ENCODE assay signal across 8 mouse cellular contexts in the genomic region with DNA sequence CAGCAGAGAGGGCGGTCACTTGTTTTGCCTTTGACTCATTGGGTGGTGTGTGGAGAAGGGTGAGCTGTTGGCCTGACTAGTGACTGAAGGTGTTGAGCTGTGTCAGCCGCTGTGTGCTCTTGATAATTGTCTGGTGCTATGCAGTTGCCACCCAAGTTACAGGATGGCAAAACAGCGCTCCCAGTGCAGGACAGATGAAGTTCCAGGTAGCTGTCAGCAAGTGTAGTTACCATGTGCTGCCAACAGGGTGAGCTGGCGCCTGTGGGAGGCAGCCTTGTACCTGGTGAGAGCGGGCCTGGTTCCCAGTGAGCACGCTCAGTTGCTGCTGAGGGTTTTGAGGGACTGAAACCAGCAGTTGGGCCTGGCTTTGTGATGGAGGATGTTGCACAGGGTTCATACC. TPM values are rescaled to one million over a fixed set of nuclear protein-coding genes. Genes with fewer than 3 reads are reported as not detected.
DNase-seq lines count a peak whose midpoint lies in the region; ATAC-seq and TF ChIP-seq lines count a peak whose summit lies in the region.

No protein-coding gene starts in this region.

- TF ChIP-seq CTCF in heart, adult 2 months (IDR thresholded peaks at IDR 0.05), result peak; percentile 82

- no peak for TF ChIP-seq POLR2A in heart, adult 2 months (IDR thresholded peaks at IDR 0.05; ENCODE audit: insufficient read depth, low read depth, low read length)

- H3K9me3 ChIP-seq in limb, embryonic 13.5 days, result no peaks in the 10 kb centered on the region
- H3K9me3 ChIP-seq in midbrain, embryonic 14.5 days (ENCODE audit: control insufficient read depth, low read length), result no peaks in the 10 kb centered on the region

- peak; percentile 89 to 97 for ATAC-seq in hematopoietic stem cell, adult 5-6 weeks (replicated peaks in 1 of 2; ENCODE audit: insufficient read depth in 1 of 2, low FRiP score in 2 of 2, low TSS enrichment in 1 of 2, low read depth in 1 of 2, poor library complexity in 2 of 2, severe bottlenecking in 2 of 2)
- peak; percentile 48; the same call in 1 of the 2 replicates for ATAC-seq in limb, embryonic 13.5 days (ENCODE audit: low FRiP score, low read depth)
- peak; percentile 20; the same call in 1 of the 2 replicates for ATAC-seq in midbrain, embryonic 14.5 days (ENCODE audit: low FRiP score, low TSS enrichment)

- 50% methylated on average over 6 of the region's 6 CpGs for WGBS in heart, adult 2 months
- WGBS in limb, embryonic 13.5 days, result 45% methylated on average over 6 of the region's 6 CpGs
- WGBS in midbrain, embryonic 14.5 days, result 39% methylated on average over 6 of the region's 6 CpGs

- H3K27ac ChIP-seq in heart, adult 2 months, result no peak overlapping the region
- H3K27ac ChIP-seq in limb, embryonic 13.5 days, result no peak overlapping the region
- H3K27ac ChIP-seq in midbrain, embryonic 14.5 days (replicated peaks; ENCODE audit: low read depth, low read length), result no peak overlapping the region

- peaks cover 12% of the 10 kb centered on the region for H3K79me2 ChIP-seq in heart, adult 2 months (replicated peaks; ENCODE audit: control insufficient read depth, insufficient read depth, low read length)

- H3K9ac ChIP-seq in heart, adult 2 months (ENCODE audit: low read depth, low read length), result no peak overlapping the region
- no peak overlapping the region for H3K9ac ChIP-seq in limb, embryonic 13.5 days
- H3K9ac ChIP-seq in midbrain, embryonic 14.5 days (replicated peaks; ENCODE audit: low read length), result no peak overlapping the region

- H3K27me3 ChIP-seq in heart, adult 2 months (ENCODE audit: control insufficient read depth, insufficient read depth, low read length), result no peaks in the 10 kb centered on the region
- H3K27me3 ChIP-seq in limb, embryonic 13.5 days, result no peaks in the 10 kb centered on the region
- H3K27me3 ChIP-seq in midbrain, embryonic 14.5 days (ENCODE audit: control insufficient read depth, insufficient read depth, low read length), result no peaks in the 10 kb centered on the region

- H3K4me1 ChIP-seq in heart, adult 2 months (ENCODE audit: control insufficient read depth, insufficient read depth, low read length), result peaks cover 15% of the 10 kb centered on the region
- no peaks in the 10 kb centered on the region; the same call in 1 of the 2 replicates for H3K4me1 ChIP-seq in limb, embryonic 13.5 days
- H3K4me1 ChIP-seq in midbrain, embryonic 14.5 days (ENCODE audit: control insufficient read depth, insufficient read depth, low read length), result no peaks in the 10 kb centered on the region

- intact Hi-C loops in heart, adult 2 months (cut with DNase I), result loop anchor here (2.0 kb wide), 1 partner anchor 14 kb away; no protein-coding TSS in a partner anchor
- intact Hi-C loops in heart, postnatal 25 days (cut with DNase I), result no loop called here

- H3K4me3 ChIP-seq in heart, adult 2 months, result no peak overlapping the region
- no peak overlapping the region for H3K4me3 ChIP-seq in limb, embryonic 13.5 days
- no peak overlapping the region for H3K4me3 ChIP-seq in midbrain, embryonic 14.5 days (replicated peaks; ENCODE audit: low read depth, low read length)

- H3K4me2 ChIP-seq in limb, embryonic 13.5 days (replicated peaks), result no peak overlapping the region
- no peak overlapping the region for H3K4me2 ChIP-seq in midbrain, embryonic 14.5 days (ENCODE audit: low read length)

- H3K36me3 ChIP-seq in heart, adult 2 months (ENCODE audit: control insufficient read depth, insufficient read depth, low read length), result peaks cover 2% of the 10 kb centered on the region; the same call in 1 of the 2 replicates
- H3K36me3 ChIP-seq in limb, embryonic 13.5 days, result peaks cover 95% of the 10 kb centered on the region
- H3K36me3 ChIP-seq in midbrain, embryonic 14.5 days (ENCODE audit: control insufficient read depth, insufficient read depth, low read length), result peaks cover 77% of the 10 kb centered on the region

- 0 out of 2 replicates have a peak, but pooled peaks have one; percentile 19 for TF ChIP-seq EP300 in heart, adult 2 months (IDR thresholded peaks at IDR 0.05; ENCODE audit: insufficient read depth, low read depth, low read length)

- peak in 1 of 2 experiments; percentile 51 for DNase-seq in heart, adult 2 months
- no peak for DNase-seq in heart, postnatal 25 days (ENCODE audit: low spot score)
- peak; percentile 95 for DNase-seq in ZHBTc4 (ENCODE audit: low read depth, low spot score)
- DNase-seq in embryo, embryonic 9.5 days (ENCODE audit: extremely low spot score), result peak; percentile 62
- peak; percentile 59 for DNase-seq in midbrain, embryonic 14.5 days
- peak; percentile 86 for DNase-seq in thymus, postnatal 0 days (ENCODE audit: low spot score)

RNA-seq across cellular contexts. Expression of gene Pttg1ip, which starts 9.3 kb away (rescaled TPM):
- total RNA-seq in heart, adult 2 months (2021), result 100 to 1,000 TPM; 131 to 132 TPM
- polyA plus RNA-seq in heart, adult 2 months (2012; rRNA removed), result 119 and 168 TPM in 2 replicates
- total RNA-seq in heart, postnatal 25 days (2021), result 100 to 1,000 TPM; 124 to 138 TPM
- 56.2 and 65.8 TPM in 2 replicates for total RNA-seq in hematopoietic stem cell, adult 5-6 weeks (2017)
- 122 and 124 TPM in 2 replicates for polyA plus RNA-seq in limb, embryonic 13.5 days (2015; fragmentation: Nextera tagmentation; extraction: Ambion mirVana)
- polyA plus RNA-seq in midbrain, embryonic 14.5 days (2014; fragmentation: Nextera tagmentation; extraction: Ambion mirVana), result 52.1 and 71.8 TPM in 2 replicates
- polyA plus RNA-seq in thymus, postnatal 0 days (2015; fragmentation: Nextera tagmentation; extraction: Ambion mirVana), result 79.8 and 85.6 TPM in 2 replicates

RNA-seq across cellular contexts. Expression of gene Sumo3, which starts 15.1 kb away (rescaled TPM):
- total RNA-seq in heart, adult 2 months (2021), result 10 to 100 TPM; 66.4 to 67.8 TPM
- polyA plus RNA-seq in heart, adult 2 months (2012; rRNA removed), result 122 and 167 TPM in 2 replicates
- 10 to 100 TPM; 54.8 to 61.2 TPM for total RNA-seq in heart, postnatal 25 days (2021)
- total RNA-seq in hematopoietic stem cell, adult 5-6 weeks (2017), result 148 and 150 TPM in 2 replicates
- polyA plus RNA-seq in limb, embryonic 13.5 days (2015; fragmentation: Nextera tagmentation; extraction: Ambion mirVana), result 389 and 422 TPM in 2 replicates
- polyA plus RNA-seq in midbrain, embryonic 14.5 days (2014; fragmentation: Nextera tagmentation; extraction: Ambion mirVana), result 253 and 287 TPM in 2 replicates
- polyA plus RNA-seq in thymus, postnatal 0 days (2015; fragmentation: Nextera tagmentation; extraction: Ambion mirVana), result 251 and 259 TPM in 2 replicates

RNA-seq across cellular contexts. Expression of gene Gm49325, which starts 15.2 kb away (rescaled TPM):
- total RNA-seq in heart, adult 2 months (2021), result 10 to 100 TPM; 15.5 to 15.8 TPM
- not detected in 2 replicates for polyA plus RNA-seq in heart, adult 2 months (2012; rRNA removed)
- 10 to 100 TPM; 10.3 to 11.7 TPM for total RNA-seq in heart, postnatal 25 days (2021)
- not detected in 2 replicates for total RNA-seq in hematopoietic stem cell, adult 5-6 weeks (2017)
- polyA plus RNA-seq in limb, embryonic 13.5 days (2015; fragmentation: Nextera tagmentation; extraction: Ambion mirVana), result 3.9 TPM in 1 of 2 replicates, not detected in the other
- 16.3 TPM in 1 of 2 replicates, not detected in the other for polyA plus RNA-seq in midbrain, embryonic 14.5 days (2014; fragmentation: Nextera tagmentation; extraction: Ambion mirVana)
- polyA plus RNA-seq in thymus, postnatal 0 days (2015; fragmentation: Nextera tagmentation; extraction: Ambion mirVana), result 9.2 and 23.4 TPM in 2 replicates

RNA-seq across cellular contexts. Expression of gene Ube2g2, which starts 31.3 kb away (rescaled TPM):
- 10 to 100 TPM; 74.6 to 80.9 TPM for total RNA-seq in heart, adult 2 months (2021)
- 53.5 and 69.7 TPM in 2 replicates for polyA plus RNA-seq in heart, adult 2 months (2012; rRNA removed)
- 10 to 100 TPM; 66.7 to 68.4 TPM for total RNA-seq in heart, postnatal 25 days (2021)
- 25.6 and 27.5 TPM in 2 replicates for total RNA-seq in hematopoietic stem cell, adult 5-6 weeks (2017)
- polyA plus RNA-seq in limb, embryonic 13.5 days (2015; fragmentation: Nextera tagmentation; extraction: Ambion mirVana), result 89.3 and 96.0 TPM in 2 replicates
- polyA plus RNA-seq in midbrain, embryonic 14.5 days (2014; fragmentation: Nextera tagmentation; extraction: Ambion mirVana), result 55.6 and 66.6 TPM in 2 replicates
- 67.9 and 69.8 TPM in 2 replicates for polyA plus RNA-seq in thymus, postnatal 0 days (2015; fragmentation: Nextera tagmentation; extraction: Ambion mirVana)

Comparison
In these comparisons a context has a peak if more than half of its experiments do, and no peak if none do; other contexts are left out.
1. ATAC-seq: peak in every context shown above with its lines; median percentile 93 in hematopoietic stem cell, adult 5-6 weeks; 48 in limb, embryonic 13.5 days; 20 in midbrain, embryonic 14.5 days.